Mouse (Mus musculus): ENCODE data around the gene Cib2.

- no peak for TF ChIP-seq CTCF (IDR thresholded peaks at IDR 0.05; ENCODE audit: low read depth, low read length)
- no peak for TF ChIP-seq POLR2AphosphoS5 (IDR thresholded peaks at IDR 0.05; ENCODE audit: insufficient replicate concordance, low read depth, low read length)
Measured at GRCm38 (mm10) chr9:54604131-54604654, 44.2 kb upstream of the Cib2 start.
